Mouse (Mus musculus) lung, embryonic 15.5 days (tissue): ENCODE data around the gene Mtfr1l. TPM values are rescaled to one million over a fixed set of nuclear protein-coding genes. Genes with fewer than 3 reads are reported as not detected.

Source experiments
- ATAC-seq: fragments of 200-750 bp; cut with Nextera tagmentation; 2 replicates; pipeline ENCODE4 v1.8.0; 2017; ENCODE audit warnings: moderate number of reproducible peaks, borderline replicate concordance; ENCODE audit not compliant: low FRiP score, low TSS enrichment; ENCODE audit errors: extremely low read depth
- H3K27ac ChIP-seq: fragments of 300-500 bp; sonication (generic); 2 replicates; pipeline ENCODE4 v1.5.1; 2015; ENCODE audit warnings: moderate library complexity, mild to moderate bottlenecking, inconsistent platforms
- H3K27me3 ChIP-seq: fragments of 300-500 bp; sonication (generic); 2 replicates; pipeline ENCODE4 v1.6.1; 2015; ENCODE audit warnings: inconsistent platforms
- H3K36me3 ChIP-seq: fragments of 300-500 bp; sonication (generic); 2 replicates; pipeline ENCODE4 v1.6.1; 2015; ENCODE audit warnings: inconsistent platforms
- H3K4me1 ChIP-seq: fragments of 300-500 bp; sonication (generic); 2 replicates; pipeline ENCODE4 v1.6.1; 2015; ENCODE audit warnings: inconsistent platforms
- H3K4me2 ChIP-seq: fragments of 300-500 bp; sonication (generic); 2 replicates; pipeline ENCODE4 v1.6.1; 2015; ENCODE audit warnings: inconsistent platforms, mild to moderate bottlenecking, moderate library complexity
- H3K4me3 ChIP-seq: fragments of 300-500 bp; sonication (generic); 2 replicates; pipeline ENCODE4 v1.5.1; 2015; ENCODE audit warnings: mild to moderate bottlenecking, inconsistent platforms
- H3K9ac ChIP-seq: fragments of 300-500 bp; sonication (generic); 2 replicates; pipeline ENCODE4 v1.6.1; 2015; ENCODE audit warnings: inconsistent platforms
- H3K9me3 ChIP-seq: fragments of 300-500 bp; sonication (generic); 2 replicates; pipeline ENCODE4 v1.6.1; 2016; ENCODE audit warnings: inconsistent platforms
- WGBS: fragments of 180-500 bp; shearing (Covaris S2); methylation state at CpG from one replicate; pipeline ENCODE4 v1.1.7; 2015; 5-methylcytosine and 5-hydroxymethylcytosine counted together
- polyA plus RNA-seq: library from polyadenylated mRNA; unstranded; fragments of >200 nt; fragmentation: Nextera tagmentation; extraction: Ambion mirVana; gene quantifications from 2 replicates; pipeline ENCODE4 v1.2.1, GENCODE M21; 2015

Gene Mtfr1l
- polyA plus RNA-seq = 109 and 114 TPM in 2 replicates

DNA sequence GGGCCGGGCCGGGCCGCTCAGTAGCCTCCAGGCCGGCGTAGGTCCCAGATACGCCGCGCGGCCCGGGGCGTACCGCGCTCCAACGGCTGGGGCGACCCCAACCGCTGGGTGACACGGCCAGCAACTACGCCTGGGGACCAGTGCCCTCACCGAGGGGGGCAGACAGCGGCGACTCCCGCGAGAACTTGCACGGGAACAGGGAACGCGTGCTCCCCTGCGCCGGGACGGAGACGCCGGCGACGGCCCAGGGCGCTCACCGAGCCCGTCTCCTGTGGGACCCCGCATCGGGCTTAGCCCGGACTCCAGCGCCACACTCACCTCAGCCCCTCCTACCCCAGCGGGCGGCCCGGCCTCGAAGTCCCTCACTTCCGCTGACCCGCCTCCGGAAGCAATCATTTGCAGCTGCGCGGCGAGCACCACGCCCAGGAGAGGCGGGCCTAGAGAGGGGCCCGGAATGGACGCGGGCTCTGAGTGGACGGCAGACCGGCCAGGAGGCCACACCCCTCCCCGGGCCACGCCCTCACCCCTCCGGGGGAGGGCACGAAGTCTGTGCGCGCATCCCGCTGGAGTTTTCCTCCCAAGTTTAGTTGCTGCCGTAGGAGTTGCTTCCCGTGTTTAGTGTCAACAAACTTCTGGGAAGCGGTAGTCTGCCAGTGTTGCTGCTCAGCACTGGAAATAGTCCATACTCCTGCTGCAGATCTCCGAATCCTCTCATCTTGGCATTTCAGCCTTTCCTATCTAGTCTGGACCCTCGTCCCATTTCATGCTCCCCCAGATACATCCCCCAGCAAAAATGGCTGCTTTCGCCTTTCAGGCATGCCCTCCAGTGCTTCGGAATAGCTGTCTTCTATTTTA is at the start of gene Mtfr1l:
Mtfr1l (minus strand) TSS at position 456 of the 855 bp plus-strand sequence.
- Histone ChIP-seq H3K9me3 (no peaks in the 10 kb centered on the region), H3K4me1 (peaks cover 29% of the 10 kb centered on the region), H3K27ac (peak within 1 kb of the TSS; percentile 88), H3K4me3 (peak within 1 kb of the TSS; percentile 88), H3K4me2 (peak within 1 kb of the TSS; percentile 87), H3K27me3 (no peaks in the 10 kb centered on the region), H3K9ac (peak within 1 kb of the TSS; percentile 73), H3K36me3 (peaks cover 26% of the 10 kb centered on the region)
- WGBS = under 1% methylated on average over 71 of the region's 71 CpGs
- peak; percentile 97 for ATAC-seq

DNA sequence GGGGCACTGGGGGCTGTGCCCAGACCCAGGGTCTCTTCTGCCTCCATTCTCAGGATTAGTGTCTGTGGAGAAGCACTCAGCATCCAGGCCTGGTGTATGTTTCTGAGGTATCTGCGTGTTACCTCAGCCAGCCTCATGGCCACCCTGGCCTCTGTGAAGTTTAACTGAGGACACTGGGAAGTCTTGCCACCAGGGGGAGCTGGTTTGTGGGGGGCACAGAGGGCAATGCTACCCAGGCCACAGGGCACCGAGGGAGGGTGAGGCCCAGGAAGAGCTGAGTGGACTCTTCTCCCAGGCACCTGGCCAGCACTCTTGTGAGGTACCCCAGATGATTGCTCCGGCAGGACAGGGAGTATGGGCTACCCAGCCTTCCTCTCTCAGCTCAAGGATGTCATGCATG is 48.3 kb upstream of the Mtfr1l start:
- Histone ChIP-seq H3K4me2 (no peak overlapping the region), H3K27me3 (no peaks in the 10 kb centered on the region), H3K4me3 (no peak overlapping the region), H3K36me3 (no peaks in the 10 kb centered on the region), H3K4me1 (peaks cover 13% of the 10 kb centered on the region), H3K9ac (no peak overlapping the region), H3K27ac (no peak overlapping the region), H3K9me3 (no peaks in the 10 kb centered on the region)
- no peak for ATAC-seq
- 51% methylated on average over 3 of the region's 3 CpGs for WGBS

DNA sequence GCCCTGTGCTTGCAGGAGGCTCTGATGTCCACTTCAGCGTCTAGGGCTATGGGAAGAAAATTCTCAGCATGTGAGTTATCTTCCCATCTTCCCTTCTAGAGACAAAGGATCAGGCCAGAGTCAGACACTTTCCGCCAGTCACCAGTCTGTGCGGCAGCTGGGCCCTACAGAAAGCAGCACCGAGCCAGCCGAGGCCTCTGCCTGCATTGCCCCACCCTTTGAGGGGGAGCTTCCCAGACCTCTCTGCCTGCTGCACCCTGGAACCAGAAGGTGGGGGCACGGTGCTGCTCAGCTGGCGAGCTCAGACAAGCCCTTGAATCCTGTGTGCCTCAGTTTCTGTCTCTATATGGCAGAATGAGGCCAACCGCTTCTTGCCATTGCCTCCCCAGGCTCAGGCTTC is 46.2 kb upstream of the Mtfr1l start:
- Histone ChIP-seq H3K27ac (no peak overlapping the region), H3K4me3 (no peak overlapping the region), H3K4me1 (peaks cover 15% of the 10 kb centered on the region), H3K4me2 (no peak overlapping the region), H3K36me3 (no peaks in the 10 kb centered on the region), H3K9me3 (no peaks in the 10 kb centered on the region), H3K9ac (no peak overlapping the region), H3K27me3 (no peaks in the 10 kb centered on the region)
- 60% methylated on average over 8 of the region's 8 CpGs for WGBS
- no peak for ATAC-seq

DNA sequence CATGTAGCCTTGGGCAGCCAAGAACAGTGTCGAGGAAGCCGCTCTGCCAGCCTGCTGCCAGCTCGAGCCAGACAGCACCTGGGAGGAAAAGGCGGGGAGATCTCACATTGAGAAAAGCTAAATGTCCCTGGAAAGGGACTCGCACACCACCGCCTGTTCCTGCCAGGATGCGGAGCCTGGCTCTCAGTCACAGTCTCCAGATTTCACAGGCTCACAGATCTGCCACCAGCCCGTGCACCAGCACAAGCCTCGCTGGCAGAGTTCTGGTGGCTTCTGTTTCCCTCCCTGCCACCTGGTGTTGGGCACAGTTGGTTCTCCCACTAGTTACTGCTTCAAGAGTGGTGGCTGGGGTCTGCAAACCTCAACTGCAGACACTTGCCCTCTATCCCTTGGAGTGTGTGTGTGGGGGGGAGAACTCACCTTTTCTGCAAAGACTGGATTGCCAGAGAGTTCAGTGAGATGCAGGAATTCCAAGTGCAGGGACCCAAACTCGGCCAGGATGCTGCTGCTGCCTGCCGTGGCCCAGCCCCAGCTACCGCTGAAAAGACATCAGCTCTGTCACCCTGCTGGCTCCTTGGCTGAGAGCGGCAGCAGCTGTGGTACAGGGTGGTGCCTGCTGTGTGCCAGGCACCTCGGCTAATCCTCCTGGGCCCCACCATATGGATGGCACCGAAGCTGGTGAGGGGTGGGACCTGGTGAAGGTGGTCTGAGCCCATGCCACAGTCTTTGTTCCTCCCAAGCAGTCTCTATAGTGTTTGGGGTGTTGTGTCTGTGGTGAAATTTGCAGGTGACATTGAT is 45.4 kb upstream of the Mtfr1l start:
- 75% methylated on average over 15 of the region's 15 CpGs for WGBS

DNA sequence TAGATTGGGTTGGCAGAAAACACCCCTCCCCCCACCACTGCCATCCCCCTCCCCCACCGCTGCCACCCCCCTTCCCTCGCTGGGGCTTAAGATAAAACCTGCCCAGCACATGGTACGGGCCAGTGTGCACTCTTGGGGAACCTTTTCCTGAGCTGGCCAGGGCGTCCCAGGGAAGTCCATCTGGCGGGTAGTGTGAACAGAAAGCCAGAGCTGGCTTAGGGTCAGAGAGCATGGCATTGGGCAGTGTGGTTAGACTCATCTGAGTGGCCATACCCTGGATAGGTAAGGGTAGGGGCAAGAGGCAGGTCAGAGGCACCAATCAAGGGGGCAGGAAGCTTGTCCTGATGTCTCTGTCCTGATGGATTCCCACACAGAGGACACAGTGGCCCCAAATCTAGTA is 44.4 kb upstream of the Mtfr1l start:
- H3K4me3 ChIP-seq = no peak overlapping the region
- H3K9me3 ChIP-seq = no peaks in the 10 kb centered on the region
- H3K36me3 ChIP-seq = no peaks in the 10 kb centered on the region
- H3K9ac ChIP-seq = no peak overlapping the region
- H3K27ac ChIP-seq = no peak overlapping the region
- H3K27me3 ChIP-seq = no peaks in the 10 kb centered on the region
- ATAC-seq = 0 out of 2 replicates have a peak, but pooled peaks have one; percentile 37
- H3K4me2 ChIP-seq = peak overlapping the region; percentile 44
- peaks cover 15% of the 10 kb centered on the region for H3K4me1 ChIP-seq
- 25% methylated on average over 5 of the region's 5 CpGs for WGBS

More for the DNA sequence above, 45.4 kb upstream of the Mtfr1l start:
- H3K4me1 ChIP-seq = peaks cover 15% of the 10 kb centered on the region
- H3K9ac ChIP-seq = no peak overlapping the region; the same call in 1 of the 2 replicates
- no peak for ATAC-seq
- no peaks in the 10 kb centered on the region for H3K36me3 ChIP-seq
- H3K27ac ChIP-seq = no peak overlapping the region
- no peaks in the 10 kb centered on the region for H3K27me3 ChIP-seq
- H3K4me2 ChIP-seq = no peak overlapping the region
- H3K4me3 ChIP-seq = no peak overlapping the region
- H3K9me3 ChIP-seq = no peaks in the 10 kb centered on the region

DNA sequence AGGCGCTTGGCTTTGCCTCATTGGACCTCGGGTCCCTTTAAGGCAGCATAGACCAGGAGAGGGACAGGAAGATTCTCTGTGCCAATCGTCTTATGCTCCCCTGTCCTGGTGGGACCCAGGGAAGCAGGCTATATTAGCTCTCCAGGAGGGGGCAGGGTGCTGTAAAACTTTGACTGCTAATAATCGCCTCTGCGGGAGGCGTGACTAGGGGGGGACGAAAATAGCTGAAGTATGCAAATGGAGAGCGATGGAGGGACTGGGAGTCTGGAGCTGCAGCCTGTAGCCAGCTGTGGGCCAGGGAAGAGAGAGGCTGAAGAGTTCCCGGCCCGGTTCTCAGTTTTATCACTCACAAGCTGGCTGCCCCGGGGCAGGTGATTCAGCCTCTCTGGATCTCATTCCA is 44.0 kb upstream of the Mtfr1l start:
- H3K27ac ChIP-seq = no peak overlapping the region
- H3K27me3 ChIP-seq = no peaks in the 10 kb centered on the region
- H3K4me1 ChIP-seq = peaks cover 15% of the 10 kb centered on the region
- 7% methylated on average over 11 of the region's 11 CpGs for WGBS
- H3K9me3 ChIP-seq = no peaks in the 10 kb centered on the region
- H3K9ac ChIP-seq = 0 out of 2 replicates have a peak overlapping the region, but pooled peaks have one; percentile 19
- H3K36me3 ChIP-seq = no peaks in the 10 kb centered on the region
- peak; percentile 66; the same call in 1 of the 2 replicates for ATAC-seq
- H3K4me3 ChIP-seq = 0 out of 2 replicates have a peak overlapping the region, but pooled peaks have one; percentile 4
- H3K4me2 ChIP-seq = peak overlapping the region; percentile 44

DNA sequence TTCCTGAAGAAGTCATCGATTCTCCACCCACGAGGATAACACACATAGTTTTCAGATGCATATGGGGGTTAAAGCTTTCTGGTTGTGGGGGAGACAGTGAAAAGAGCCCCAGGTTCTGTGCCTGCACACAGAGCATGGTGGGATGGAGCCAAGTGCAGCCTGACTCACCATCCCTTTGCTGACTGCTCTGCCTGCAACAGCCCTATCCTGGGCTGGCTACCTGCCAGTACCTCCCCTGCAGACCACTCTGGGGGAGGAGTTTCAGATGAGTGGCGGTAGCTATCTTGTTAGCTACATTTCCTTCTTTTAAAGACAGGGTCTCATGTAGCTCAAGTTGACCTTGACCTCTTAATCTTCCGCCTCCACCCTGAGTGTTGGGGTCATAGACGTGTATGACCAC is 43.2 kb upstream of the Mtfr1l start:
- WGBS = 44% methylated on average over 5 of the region's 5 CpGs
- no peaks in the 10 kb centered on the region for H3K9me3 ChIP-seq
- H3K27ac ChIP-seq = no peak overlapping the region
- ATAC-seq = no peak
- H3K9ac ChIP-seq = no peak overlapping the region
- peaks cover 15% of the 10 kb centered on the region for H3K4me1 ChIP-seq
- no peaks in the 10 kb centered on the region for H3K27me3 ChIP-seq
- H3K36me3 ChIP-seq = no peaks in the 10 kb centered on the region
- no peak overlapping the region for H3K4me3 ChIP-seq
- no peak overlapping the region for H3K4me2 ChIP-seq

DNA sequence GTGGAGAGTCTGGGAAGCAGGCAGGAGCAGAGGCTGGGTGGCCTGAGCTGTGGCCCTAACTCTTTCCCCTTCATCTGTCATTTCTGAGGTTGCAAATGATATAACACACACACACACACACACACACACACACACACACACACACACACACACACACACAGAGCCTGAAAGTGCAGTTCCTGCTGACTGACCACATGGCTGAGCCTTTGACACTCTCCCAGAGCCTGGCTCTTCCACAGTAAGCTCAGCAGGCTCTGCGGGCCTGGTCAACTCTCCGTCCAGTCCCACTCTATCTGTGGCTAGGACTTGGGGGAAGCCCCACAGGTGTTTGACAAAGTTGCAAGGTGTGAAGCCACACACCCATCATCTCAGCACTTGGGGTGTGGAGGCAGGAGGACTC is 42.1 kb upstream of the Mtfr1l start:
- H3K9me3 ChIP-seq = no peaks in the 10 kb centered on the region
- no peak overlapping the region for H3K9ac ChIP-seq
- H3K4me3 ChIP-seq = no peak overlapping the region
- H3K36me3 ChIP-seq = no peaks in the 10 kb centered on the region
- H3K4me1 ChIP-seq = peaks cover 15% of the 10 kb centered on the region
- no peak for ATAC-seq
- 71% methylated on average over 2 of the region's 2 CpGs for WGBS
- H3K27me3 ChIP-seq = no peaks in the 10 kb centered on the region
- H3K4me2 ChIP-seq = no peak overlapping the region
- H3K27ac ChIP-seq = no peak overlapping the region

DNA sequence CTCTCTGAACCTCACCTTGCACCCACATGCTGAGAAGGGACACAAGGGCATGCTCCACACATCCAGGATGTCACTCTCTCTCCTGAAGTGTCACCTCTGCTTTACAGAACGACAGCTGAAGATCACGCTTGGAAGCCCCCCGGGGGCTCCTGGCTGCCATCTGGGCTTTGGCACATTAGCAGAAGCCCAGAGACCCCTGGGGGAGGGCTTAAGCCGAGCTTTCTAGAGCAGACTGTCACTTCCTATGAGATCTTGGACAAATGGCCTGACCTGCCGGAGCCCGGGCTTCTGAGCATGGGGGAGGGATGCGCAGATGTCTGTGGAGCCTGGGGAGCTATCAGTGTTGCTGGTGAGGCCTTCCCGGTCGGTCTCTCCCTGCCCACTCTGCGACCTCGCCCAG is 40.3 kb upstream of the Mtfr1l start:
- peaks cover 15% of the 10 kb centered on the region for H3K4me1 ChIP-seq
- no peak overlapping the region for H3K4me3 ChIP-seq
- no peak overlapping the region for H3K27ac ChIP-seq
- no peak overlapping the region for H3K4me2 ChIP-seq
- H3K27me3 ChIP-seq = no peaks in the 10 kb centered on the region
- WGBS = 35% methylated on average over 11 of the region's 11 CpGs
- H3K9me3 ChIP-seq = no peaks in the 10 kb centered on the region
- ATAC-seq = no peak
- H3K36me3 ChIP-seq = no peaks in the 10 kb centered on the region
- no peak overlapping the region for H3K9ac ChIP-seq

DNA sequence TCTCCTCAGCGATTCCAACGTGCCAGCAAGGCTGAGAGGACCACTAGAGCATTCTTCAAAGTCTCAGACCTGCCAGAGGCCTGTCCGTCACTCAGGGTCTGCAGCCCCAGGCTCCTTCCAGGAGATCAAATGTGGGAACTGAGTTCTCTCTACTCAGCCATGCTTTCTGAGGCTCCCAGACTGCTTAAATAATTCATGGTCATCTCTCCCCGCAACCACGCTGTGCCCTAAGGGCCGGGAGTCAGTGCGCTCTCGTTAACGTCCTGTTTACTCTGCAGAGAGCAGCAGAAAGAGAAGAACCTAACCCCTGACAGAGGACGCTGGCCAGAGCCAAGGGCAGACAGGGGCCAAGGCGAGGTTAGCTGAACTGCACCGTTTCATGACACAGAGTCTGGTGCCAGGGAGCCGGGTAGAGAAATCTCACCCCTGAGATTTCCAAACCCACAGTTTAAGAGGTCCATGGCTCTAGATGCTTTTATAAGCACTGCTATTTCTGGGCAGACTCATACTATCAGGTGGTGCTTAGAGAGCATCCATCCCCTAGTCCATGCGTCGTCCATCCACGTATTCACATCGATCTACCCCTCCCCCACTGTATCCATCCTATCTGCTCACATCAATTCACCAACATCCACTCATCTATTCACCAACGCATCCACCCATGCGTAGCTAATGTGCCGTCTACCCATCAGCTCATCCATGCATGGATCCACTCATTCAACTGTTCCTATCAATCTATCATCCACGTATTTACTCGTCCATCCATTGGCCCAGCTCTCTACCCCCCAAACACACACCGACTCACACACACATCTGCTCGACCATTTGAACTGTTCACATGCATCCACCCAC is 37.5 kb upstream of the Mtfr1l start:
- H3K4me2 ChIP-seq = no peak overlapping the region

DNA sequence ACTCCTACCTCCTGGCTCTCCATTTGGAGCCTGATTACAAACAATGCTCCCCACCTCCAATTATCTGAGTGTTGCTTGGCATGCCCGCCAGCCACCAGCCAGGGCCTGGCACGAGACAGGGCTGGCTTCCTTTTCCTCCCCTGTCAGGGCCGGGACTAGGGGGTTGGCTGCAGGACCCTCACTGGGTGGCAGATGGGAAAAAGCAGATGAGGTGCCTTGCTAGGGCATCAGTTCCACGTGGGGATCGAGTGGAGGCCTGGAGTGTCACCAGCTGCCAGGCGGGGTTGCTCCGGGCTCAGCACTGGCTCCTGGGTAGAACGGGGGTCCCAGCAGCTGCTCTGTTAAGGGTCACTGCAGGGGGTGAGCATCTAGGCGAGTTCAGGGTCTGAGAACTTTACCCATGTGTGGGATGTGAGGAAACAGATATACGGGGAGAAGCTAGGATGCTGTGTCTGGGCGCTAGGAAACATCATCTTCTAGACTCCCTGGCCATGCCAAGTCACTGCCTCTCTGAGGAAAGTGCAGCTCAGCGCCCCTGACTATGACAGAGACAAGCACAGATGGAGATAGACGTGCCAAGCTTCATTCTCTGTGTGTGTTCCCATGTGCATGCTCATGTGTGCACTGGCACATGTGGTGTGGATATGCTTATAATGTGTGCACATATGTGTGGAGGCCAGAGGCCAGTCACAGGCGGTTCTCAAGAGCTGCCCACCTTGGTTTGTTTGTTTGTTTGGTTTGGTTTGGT is 35.7 kb upstream of the Mtfr1l start:
- Histone ChIP-seq H3K9ac (no peak overlapping the region), H3K27ac (no peak overlapping the region), H3K4me2 (no peak overlapping the region), H3K4me3 (no peak overlapping the region), H3K4me1 (peaks cover 10% of the 10 kb centered on the region), H3K27me3 (no peaks in the 10 kb centered on the region), H3K36me3 (no peaks in the 10 kb centered on the region), H3K9me3 (no peaks in the 10 kb centered on the region)
- ATAC-seq = no peak
- 71% methylated on average over 14 of the region's 14 CpGs for whole genome bisulfite sequencing

More for the DNA sequence above, 37.5 kb upstream of the Mtfr1l start:
- WGBS = 79% methylated on average over 24 of the region's 24 CpGs
- Histone ChIP-seq H3K4me3 (no peak overlapping the region), H3K36me3 (no peaks in the 10 kb centered on the region), H3K9me3 (no peaks in the 10 kb centered on the region), H3K9ac (no peak overlapping the region), H3K4me1 (peaks cover 6% of the 10 kb centered on the region), H3K27me3 (no peaks in the 10 kb centered on the region), H3K27ac (no peak overlapping the region)
- ATAC-seq = no peak
